Mouse (Mus musculus) midbrain, embryonic 15.5 days (tissue): ENCODE data around the gene Hoxa6. TPM values are rescaled to one million over a fixed set of nuclear protein-coding genes. Genes with fewer than 3 reads are reported as not detected.

Experiments used
- ATAC-seq: fragments of 200-750 bp; cut with Nextera tagmentation; replicated peaks from 2 replicates; pipeline ENCODE4 v1.8.0; 2017; ENCODE audit warnings: moderate TSS enrichment
- H3K27ac ChIP-seq: fragments of 300-500 bp; sonication (generic); 2 replicates; pipeline ENCODE4 v1.5.1; 2015; ENCODE audit warnings: mild to moderate bottlenecking, inconsistent platforms
- H3K27me3 ChIP-seq: fragments of 300-500 bp; sonication (generic); replicated peaks from 2 replicates; pipeline ENCODE4 v1.6.1; 2015; ENCODE audit warnings: inconsistent platforms
- H3K36me3 ChIP-seq: fragments of 300-500 bp; sonication (generic); replicated peaks from 2 replicates; pipeline ENCODE4 v1.6.1; 2015; ENCODE audit warnings: inconsistent platforms
- H3K4me1 ChIP-seq: fragments of 300-500 bp; sonication (generic); 2 replicates; pipeline ENCODE4 v1.6.1; 2015; ENCODE audit warnings: inconsistent platforms
- H3K4me2 ChIP-seq: fragments of 300-500 bp; sonication (generic); 2 replicates; pipeline ENCODE4 v1.6.1; 2015; ENCODE audit warnings: inconsistent platforms, mild to moderate bottlenecking, moderate library complexity
- H3K4me3 ChIP-seq: fragments of 300-500 bp; sonication (generic); 2 replicates; pipeline ENCODE4 v1.5.1; 2015; ENCODE audit warnings: mild to moderate bottlenecking, inconsistent platforms
- H3K9ac ChIP-seq: fragments of 300-500 bp; sonication (generic); 2 replicates; pipeline ENCODE4 v1.6.1; 2015; ENCODE audit warnings: mild to moderate bottlenecking, inconsistent platforms
- H3K9me3 ChIP-seq: fragments of 300-500 bp; sonication (generic); 2 replicates; pipeline ENCODE4 v1.6.1; 2016; ENCODE audit warnings: inconsistent platforms
- WGBS: fragments of 180-500 bp; shearing (Covaris S2); methylation state at CpG from one replicate; pipeline ENCODE4 v1.1.7; 2015; ENCODE audit warnings: mixed read lengths; 5-methylcytosine and 5-hydroxymethylcytosine counted together
- polyA plus RNA-seq: library from polyadenylated mRNA; unstranded; fragments of >200 nt; fragmentation: Nextera tagmentation; extraction: Ambion mirVana; gene quantifications from 2 replicates; pipeline ENCODE4 v1.2.1, GENCODE M21; 2015

The Hoxa6 gene
- polyA plus RNA-seq, result not detected in 2 replicates

- no peaks in the 10 kb centered on the region for H3K9me3 ChIP-seq
- H3K4me2 ChIP-seq, result no peak within 1 kb of the TSS
- H3K36me3 ChIP-seq, result no peaks in the 10 kb centered on the region
- no peak within 1 kb of the TSS for H3K9ac ChIP-seq
- no peak within 1 kb of the TSS for H3K4me3 ChIP-seq
- WGBS, result under 1% methylated on average over 47 of the region's 47 CpGs
- no peak within 1 kb of the TSS for H3K27ac ChIP-seq
- H3K4me1 ChIP-seq, result peaks cover 12% of the 10 kb centered on the region
- no peak for ATAC-seq
- H3K27me3 ChIP-seq, result peaks cover 98% of the 10 kb centered on the region
Measured at GRCm38 (mm10) chr6:52208072-52208867, at the start of gene Hoxa6. TSS of gene Hoxa6 (minus strand) at chr6:52208722.

- Histone ChIP-seq H3K9ac (no peak overlapping the region), H3K36me3 (no peaks in the 10 kb centered on the region), H3K9me3 (no peaks in the 10 kb centered on the region), H3K27me3 (peaks cover 85% of the 10 kb centered on the region), H3K4me2 (no peak overlapping the region), H3K4me3 (no peak overlapping the region), H3K4me1 (peaks cover 8% of the 10 kb centered on the region), H3K27ac (no peak overlapping the region)
- WGBS, result under 1% methylated on average over 6 of the region's 6 CpGs
- no peak for ATAC-seq
Measured at GRCm38 (mm10) chr6:52256956-52257355, 48.4 kb upstream of the Hoxa6 start.

GRCm38 (mm10) chr6:52253511-52254500 is 45.3 kb upstream of the Hoxa6 start:
- ATAC-seq, result no peak
- 1% methylated on average over 59 of the region's 59 CpGs for WGBS
- Histone ChIP-seq H3K9me3 (no peaks in the 10 kb centered on the region), H3K4me3 (no peak overlapping the region), H3K4me1 (no peaks in the 10 kb centered on the region), H3K36me3 (no peaks in the 10 kb centered on the region), H3K9ac (no peak overlapping the region), H3K27me3 (peaks cover 90% of the 10 kb centered on the region), H3K27ac (no peak overlapping the region), H3K4me2 (no peak overlapping the region)

- no peak overlapping the region for H3K27ac ChIP-seq
- no peaks in the 10 kb centered on the region for H3K9me3 ChIP-seq
- H3K4me3 ChIP-seq, result no peak overlapping the region
- no peak overlapping the region for H3K4me2 ChIP-seq
- ATAC-seq, result 0 out of 2 replicates have a peak, but pooled peaks have one; percentile 24
- peaks cover 91% of the 10 kb centered on the region for H3K27me3 ChIP-seq
- H3K36me3 ChIP-seq, result no peaks in the 10 kb centered on the region
- no peak overlapping the region for H3K9ac ChIP-seq
- H3K4me1 ChIP-seq, result no peaks in the 10 kb centered on the region
- 2% methylated on average over 35 of the region's 35 CpGs for WGBS
Measured at GRCm38 (mm10) chr6:52252775-52253376, 44.4 kb upstream of the Hoxa6 start.

- no peak for ATAC-seq
- Histone ChIP-seq H3K36me3 (no peaks in the 10 kb centered on the region), H3K4me3 (no peak overlapping the region), H3K9ac (no peak overlapping the region), H3K27me3 (peaks cover 91% of the 10 kb centered on the region), H3K4me2 (no peak overlapping the region), H3K27ac (no peak overlapping the region), H3K4me1 (no peaks in the 10 kb centered on the region), H3K9me3 (no peaks in the 10 kb centered on the region)
- 1% methylated on average over 24 of the region's 24 CpGs for WGBS
Measured at GRCm38 (mm10) chr6:52252016-52252774, 43.7 kb upstream of the Hoxa6 start.

- Histone ChIP-seq H3K27me3 (peaks cover 93% of the 10 kb centered on the region), H3K4me3 (no peak overlapping the region), H3K4me2 (no peak overlapping the region), H3K27ac (no peak overlapping the region), H3K36me3 (no peaks in the 10 kb centered on the region), H3K9ac (no peak overlapping the region), H3K9me3 (no peaks in the 10 kb centered on the region), H3K4me1 (no peaks in the 10 kb centered on the region)
- 12% methylated on average over 7 of the region's 7 CpGs for WGBS
- ATAC-seq, result no peak
Measured at GRCm38 (mm10) chr6:52251177-52251879, 42.8 kb upstream of the Hoxa6 start.

- H3K4me2 ChIP-seq, result no peak overlapping the region
- no peak overlapping the region for H3K9ac ChIP-seq
- peaks cover 96% of the 10 kb centered on the region for H3K27me3 ChIP-seq
- no peak for ATAC-seq
- no peaks in the 10 kb centered on the region for H3K36me3 ChIP-seq
- no peak overlapping the region for H3K4me3 ChIP-seq
- H3K9me3 ChIP-seq, result no peaks in the 10 kb centered on the region
- H3K27ac ChIP-seq, result no peak overlapping the region
- 1% methylated on average over 4 of the region's 4 CpGs for WGBS
- no peaks in the 10 kb centered on the region for H3K4me1 ChIP-seq
Measured at GRCm38 (mm10) chr6:52249826-52250225, 41.3 kb upstream of the Hoxa6 start.

- Histone ChIP-seq H3K4me3 (no peak overlapping the region), H3K9ac (no peak overlapping the region), H3K4me2 (no peak overlapping the region), H3K36me3 (no peaks in the 10 kb centered on the region), H3K4me1 (no peaks in the 10 kb centered on the region), H3K27ac (no peak overlapping the region), H3K9me3 (no peaks in the 10 kb centered on the region), H3K27me3 (peaks cover 97% of the 10 kb centered on the region)
- no peak for ATAC-seq
- whole genome bisulfite sequencing, result under 1% methylated on average over 16 of the region's 16 CpGs
Measured at GRCm38 (mm10) chr6:52249415-52249738, 40.9 kb upstream of the Hoxa6 start.

- H3K4me3 ChIP-seq, result no peak overlapping the region
- WGBS, result 3% methylated on average over 27 of the region's 27 CpGs
- ATAC-seq, result no peak
Measured at GRCm38 (mm10) chr6:52248638-52249414, 40.3 kb upstream of the Hoxa6 start.

GRCm38 (mm10) chr6:52247766-52248637 is 39.5 kb upstream of the Hoxa6 start:
- no peak overlapping the region for H3K27ac ChIP-seq
- no peak overlapping the region for H3K9ac ChIP-seq
- H3K4me2 ChIP-seq, result no peak overlapping the region
- ATAC-seq, result no peak
- 1% methylated on average over 23 of the region's 23 CpGs for WGBS
- no peaks in the 10 kb centered on the region for H3K36me3 ChIP-seq
- H3K4me3 ChIP-seq, result no peak overlapping the region
- peaks cover 96% of the 10 kb centered on the region for H3K27me3 ChIP-seq
- no peaks in the 10 kb centered on the region for H3K9me3 ChIP-seq
- H3K4me1 ChIP-seq, result no peaks in the 10 kb centered on the region

More at GRCm38 (mm10) chr6:52248638-52249414, 40.3 kb upstream of the Hoxa6 start:
- H3K4me2 ChIP-seq, result no peak overlapping the region
- H3K27ac ChIP-seq, result no peak overlapping the region
- H3K4me1 ChIP-seq, result no peaks in the 10 kb centered on the region
- peaks cover 96% of the 10 kb centered on the region for H3K27me3 ChIP-seq
- H3K9me3 ChIP-seq, result no peaks in the 10 kb centered on the region
- H3K9ac ChIP-seq, result no peak overlapping the region
- no peaks in the 10 kb centered on the region for H3K36me3 ChIP-seq
